Mouse (Mus musculus): Measurements from ENCODE around the gene Adprm. TPM values are rescaled to one million over a fixed set of nuclear protein-coding genes. Genes with fewer than 3 reads are reported as not detected.
"Not testable (repeated sequence)": the region's sequence is repeated elsewhere in the genome, so short reads cannot be mapped to it uniquely, and the experiment has no call there.

Adprm gene
- total RNA-seq, 2 experiments from 2014 or later: 6.5 to 8.2 TPM

DNA sequence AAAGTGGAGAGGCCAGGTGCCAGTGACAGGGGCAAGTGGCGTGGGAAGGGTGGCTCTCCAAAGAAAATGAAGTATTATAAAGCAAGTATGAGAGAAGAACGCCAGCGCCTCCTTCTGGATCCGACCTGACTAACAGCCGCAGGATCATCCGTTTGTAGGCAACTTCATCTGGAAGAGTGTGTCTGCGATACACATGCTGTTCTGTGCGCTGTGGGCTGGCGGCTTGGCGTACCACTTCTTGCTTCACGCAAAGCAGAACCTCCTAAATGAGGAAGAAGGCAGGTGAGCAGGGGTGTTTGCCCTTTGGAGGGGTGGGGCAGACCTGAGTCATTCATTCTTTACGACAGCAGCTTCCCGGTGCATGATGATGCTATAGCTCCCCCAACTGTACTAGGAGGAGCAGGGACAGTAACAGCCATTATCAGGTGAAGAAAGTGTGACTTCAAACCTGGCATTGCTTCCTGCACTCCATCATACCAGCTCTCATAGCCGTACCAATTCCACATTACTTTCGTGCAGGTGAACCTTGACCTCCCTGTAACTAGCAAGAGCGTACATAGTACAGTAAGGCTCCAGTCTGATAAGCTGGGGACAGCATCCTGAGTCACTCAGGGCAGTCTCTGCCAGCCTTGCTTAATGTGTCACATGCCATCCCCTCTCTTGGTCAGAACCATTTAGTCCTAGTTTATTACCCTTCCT is 21.3 kb downstream of the Adprm start:
- DNase-seq: no peak
- intact Hi-C loops (cut with DNase I): no loop called here

DNA sequence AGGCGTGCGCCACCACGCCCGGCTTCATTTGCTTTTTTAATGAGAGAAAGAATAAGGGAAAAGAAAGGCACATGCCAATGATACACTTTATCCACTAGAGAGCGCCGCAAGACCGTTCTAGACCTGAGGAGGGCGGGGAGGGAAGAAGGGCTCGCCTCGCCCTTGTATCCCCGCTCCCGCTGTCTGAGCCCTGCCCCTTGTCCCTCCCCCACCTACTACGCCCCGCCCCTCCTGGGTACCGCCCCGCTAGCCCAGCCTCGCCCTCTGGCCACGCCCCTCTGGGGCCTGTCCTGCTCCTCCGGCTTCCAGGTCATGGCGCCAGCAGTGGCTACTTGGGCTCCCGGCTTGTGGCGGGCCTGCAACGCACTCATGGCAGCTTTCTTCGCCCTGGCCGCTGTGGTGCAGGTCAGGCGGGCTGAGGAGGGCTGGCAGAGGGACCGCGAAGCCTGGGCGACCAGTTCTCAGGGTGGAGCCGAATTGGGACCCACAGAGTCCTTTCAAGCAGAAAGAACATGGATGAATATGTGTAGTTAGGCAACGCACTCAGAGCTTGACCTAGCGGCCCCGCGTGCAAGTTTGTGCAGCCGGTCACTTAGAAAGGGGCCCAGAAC is 27.4 kb downstream of the Adprm start, which contains the start of gene Tmem220:
Tmem220 (plus strand) TSS at position 288 of the 611 bp plus-strand sequence.
- intact Hi-C loops (cut with DNase I): loop anchor here (2.0 kb wide), 1 partner anchor 28 kb away; the partner anchor contains the start of genes Adprm and Sco1
- DNase-seq: peak; percentile 91 to 94

DNA sequence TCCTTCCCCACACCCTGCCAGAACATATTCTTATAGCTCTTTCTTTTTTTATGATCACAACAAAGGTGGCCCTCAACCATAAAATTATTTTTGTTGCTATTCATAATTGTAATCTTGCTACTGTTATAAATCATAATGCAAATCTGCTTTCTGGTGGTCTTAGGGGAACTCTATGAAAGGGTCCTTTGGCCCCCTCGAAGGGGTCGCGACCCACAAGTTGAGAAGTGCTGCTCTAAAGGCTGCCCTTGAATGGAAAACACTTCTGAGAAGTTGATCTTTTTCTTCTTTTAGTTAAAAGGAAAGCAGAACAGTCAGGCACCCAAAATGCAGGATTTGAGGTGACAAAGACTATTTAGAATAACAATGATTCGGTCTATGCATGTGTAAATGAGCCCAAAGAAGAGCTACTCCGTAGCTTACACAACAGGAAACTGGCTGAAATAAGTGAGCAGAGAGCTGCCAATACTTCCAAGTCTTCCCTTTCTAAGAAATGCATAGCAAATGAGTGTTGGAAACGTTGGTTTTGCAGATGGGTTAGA is 28.5 kb downstream of the Adprm start:
- intact Hi-C loops (cut with DNase I): loop anchor here (2.0 kb wide), 1 partner anchor 29 kb away; the partner anchor contains the start of genes Adprm and Sco1
- DNase-seq: no peak

DNA sequence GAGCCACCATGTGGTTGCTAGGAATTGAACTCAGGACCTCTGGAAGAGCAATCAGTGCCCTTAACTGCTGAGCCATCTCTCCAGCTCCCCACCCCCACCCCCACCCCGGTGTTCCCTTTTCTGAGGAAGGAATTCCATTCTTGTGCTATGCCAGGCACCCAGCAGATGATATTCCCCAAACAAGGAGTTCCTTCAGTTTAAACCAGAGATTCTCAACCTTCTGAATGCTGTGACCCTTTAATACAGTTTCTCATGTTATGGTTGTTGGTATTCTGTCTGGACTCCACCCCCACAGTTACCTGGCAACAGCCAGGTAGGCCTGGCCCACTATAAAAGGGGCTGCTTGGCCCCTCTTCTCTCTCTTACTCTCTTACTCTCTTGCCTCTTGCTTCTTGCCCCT is 29.2 kb downstream of the Adprm start:
- DNase-seq; intact Hi-C loops (cut with DNase I): not testable (repeated sequence)

DNA sequence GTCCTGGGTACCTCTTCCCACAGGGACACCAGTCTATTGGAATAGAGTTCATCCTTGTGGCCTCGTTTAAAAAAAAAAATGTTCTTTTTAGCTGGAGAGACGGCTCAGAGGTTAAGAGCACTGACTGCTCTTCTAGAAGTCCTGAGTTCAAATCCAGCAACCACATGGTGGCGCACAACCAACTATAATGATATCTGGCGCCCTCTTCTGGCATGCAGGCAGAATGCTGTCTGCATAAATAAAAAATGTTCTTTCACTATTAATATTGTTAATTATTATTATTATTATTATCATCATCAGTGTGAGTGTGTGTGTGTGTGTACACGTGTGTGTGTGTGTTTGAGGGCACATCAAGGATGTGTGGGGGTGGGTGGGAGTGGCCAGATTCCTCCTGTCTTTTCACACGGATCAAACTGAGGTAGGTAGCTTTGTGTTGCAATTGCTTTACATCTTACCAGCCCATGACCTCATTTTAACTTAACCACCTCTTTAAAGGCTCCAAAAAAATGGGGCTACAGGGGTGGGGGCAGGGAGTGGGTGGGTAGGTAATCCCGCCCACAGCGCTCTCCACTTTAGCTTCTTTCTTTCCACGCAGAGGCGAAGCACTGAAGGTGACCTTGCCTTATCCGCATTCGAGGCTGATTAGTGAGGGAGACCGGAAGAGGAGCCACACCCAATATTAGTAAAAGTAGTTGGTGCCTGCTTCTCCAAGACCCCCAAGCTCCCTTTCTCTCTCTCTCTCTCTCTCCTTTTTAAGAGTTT is 29.9 kb downstream of the Adprm start:
- DNase-seq: no peak
- intact Hi-C loops (cut with DNase I): no loop called here

DNA sequence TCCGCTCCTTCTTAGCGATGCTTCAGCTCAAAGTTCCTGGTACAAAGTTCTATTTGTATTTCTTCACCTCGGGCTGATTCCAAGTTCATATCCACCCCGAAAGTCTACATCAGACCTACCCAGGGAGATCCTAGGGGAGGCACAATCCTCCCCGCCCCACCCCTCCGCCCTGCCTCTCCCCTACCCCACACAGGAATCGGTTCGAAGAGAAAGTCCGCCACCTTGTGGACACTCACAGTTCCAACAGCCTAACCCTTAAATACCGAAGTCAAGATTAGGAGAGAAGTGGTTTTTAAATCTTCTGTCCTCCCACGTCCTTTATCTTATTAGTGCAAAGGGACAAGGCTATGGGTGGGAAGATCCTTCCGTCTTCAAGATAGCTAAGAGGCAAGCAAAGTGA is 31.4 kb downstream of the Adprm start:
- DNase-seq: peak; percentile 32 to 52

DNA sequence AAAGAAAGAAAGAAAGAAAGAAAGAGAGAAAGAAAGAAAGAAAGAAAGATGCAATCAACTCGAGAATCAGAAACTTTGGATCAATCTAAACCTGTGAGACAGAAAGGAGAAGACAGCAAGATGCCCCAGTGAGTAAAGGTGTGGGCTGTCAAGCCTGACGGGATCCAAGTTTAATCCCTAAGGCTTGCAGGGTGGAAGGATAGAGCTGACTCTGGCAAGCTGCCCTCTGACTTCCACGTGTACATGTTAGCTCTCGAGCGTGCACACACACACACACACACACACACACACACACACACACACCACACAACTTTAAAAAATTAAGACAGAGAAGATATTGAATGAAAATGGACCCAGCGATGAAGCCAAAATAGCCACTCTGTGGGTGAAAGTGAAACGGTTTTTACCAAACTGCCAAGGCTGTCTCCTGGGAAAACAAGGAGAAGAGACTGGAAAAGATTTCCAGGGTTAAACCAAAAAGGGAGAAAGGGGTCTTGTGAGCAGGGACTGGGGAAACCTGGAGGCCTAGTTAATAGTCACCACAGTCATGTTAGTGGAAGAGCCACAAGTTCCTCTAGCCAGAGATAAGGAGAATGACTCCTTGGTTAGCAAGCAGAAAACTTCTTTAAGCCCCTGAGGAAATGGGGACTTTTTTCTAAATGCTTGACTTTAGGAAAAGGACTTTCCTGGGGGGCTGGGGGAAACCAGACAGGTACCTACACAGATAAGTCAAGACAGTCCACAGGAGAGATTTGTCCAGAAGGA is 32.5 kb downstream of the Adprm start:
- DNase-seq: no peak
- intact Hi-C loops (cut with DNase I): no loop called here

More for the DNA sequence above, 31.4 kb downstream of the Adprm start:
- intact Hi-C loops (cut with DNase I): no loop called here

DNA sequence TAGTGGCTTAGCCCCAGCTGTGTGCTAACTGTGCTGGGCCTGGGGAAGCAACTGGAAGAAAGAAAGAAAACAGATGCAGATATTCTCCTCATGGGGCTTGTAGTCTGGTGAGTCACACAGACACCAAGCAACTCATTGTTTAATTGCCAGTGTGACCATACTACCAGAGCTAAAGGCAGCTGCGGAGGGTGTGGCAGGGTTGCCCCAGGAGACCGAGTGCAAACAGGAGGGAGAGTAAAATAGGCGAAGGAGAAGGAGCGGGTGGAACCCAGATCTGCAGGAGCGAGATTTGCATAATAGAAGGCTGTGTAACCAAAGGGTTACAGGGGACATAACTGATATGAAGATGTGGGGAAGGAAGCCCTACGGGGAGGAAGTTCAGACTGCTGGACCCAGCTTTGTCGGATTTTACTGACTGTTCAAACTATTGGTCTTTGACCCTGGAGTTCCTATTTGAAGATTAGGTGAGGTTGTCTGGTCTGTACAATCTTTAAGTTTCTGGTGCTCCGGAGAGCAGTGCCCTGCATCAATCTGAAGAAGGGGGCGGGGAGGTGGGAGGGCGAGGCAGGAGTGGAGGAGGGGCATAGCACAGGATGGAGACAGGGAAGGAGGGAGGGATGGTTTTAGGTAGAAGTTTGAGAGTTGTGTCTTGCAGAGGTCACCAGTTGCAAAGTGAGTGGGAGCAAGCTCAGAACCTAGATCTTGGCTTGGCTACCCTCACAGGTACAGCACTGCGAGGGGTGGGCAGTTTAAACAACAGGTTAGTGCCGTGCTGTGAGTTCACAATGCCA is 34.4 kb downstream of the Adprm start:
- DNase-seq: peak in 1 of 2 experiments; percentile 20
- intact Hi-C loops (cut with DNase I): loop anchor here (2.0 kb wide), 1 partner anchor 111 kb away; no protein-coding TSS in a partner anchor

DNA sequence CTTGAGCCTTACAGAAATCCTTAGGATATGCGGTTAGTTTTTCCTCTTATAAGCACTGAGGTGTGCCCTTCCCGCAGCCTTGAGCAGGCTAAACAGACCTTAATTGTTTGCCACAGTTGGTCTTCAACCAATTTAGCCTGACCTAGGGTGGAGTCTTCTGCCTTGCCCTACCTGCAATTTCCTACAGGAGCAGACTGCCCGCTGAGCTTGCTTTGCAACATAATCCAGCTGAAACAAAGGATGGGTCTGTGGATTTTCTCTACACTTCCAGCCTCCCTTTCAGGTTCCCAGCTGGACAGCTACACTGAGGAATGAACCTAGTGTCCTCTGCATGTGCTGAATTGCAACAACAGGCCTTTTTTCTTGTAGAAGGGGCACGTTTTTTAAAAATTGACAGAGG is 40.8 kb downstream of the Adprm start:
- DNase-seq: no peak
- intact Hi-C loops (cut with DNase I): no loop called here

DNA sequence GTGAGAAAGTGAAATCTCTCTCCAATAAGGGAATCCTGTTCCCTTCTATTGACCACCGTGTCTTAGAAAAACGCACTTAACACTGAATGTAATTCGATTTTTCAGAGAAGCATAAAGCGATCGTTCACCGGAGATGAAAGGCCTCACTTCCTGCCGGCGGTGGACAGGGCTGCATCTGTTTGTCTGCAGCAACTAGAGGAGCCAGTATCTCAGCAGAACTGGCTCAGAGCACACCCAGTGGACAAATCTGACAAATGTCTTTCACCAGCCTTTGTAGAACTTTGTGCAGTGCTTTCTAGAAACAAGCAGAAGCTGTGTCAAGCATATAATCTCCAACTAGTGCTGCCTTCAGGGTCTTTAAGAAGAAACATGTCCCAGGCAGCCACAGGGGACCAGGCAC is 42.0 kb downstream of the Adprm start:
- intact Hi-C loops (cut with DNase I): no loop called here
- no peak for DNase-seq

DNA sequence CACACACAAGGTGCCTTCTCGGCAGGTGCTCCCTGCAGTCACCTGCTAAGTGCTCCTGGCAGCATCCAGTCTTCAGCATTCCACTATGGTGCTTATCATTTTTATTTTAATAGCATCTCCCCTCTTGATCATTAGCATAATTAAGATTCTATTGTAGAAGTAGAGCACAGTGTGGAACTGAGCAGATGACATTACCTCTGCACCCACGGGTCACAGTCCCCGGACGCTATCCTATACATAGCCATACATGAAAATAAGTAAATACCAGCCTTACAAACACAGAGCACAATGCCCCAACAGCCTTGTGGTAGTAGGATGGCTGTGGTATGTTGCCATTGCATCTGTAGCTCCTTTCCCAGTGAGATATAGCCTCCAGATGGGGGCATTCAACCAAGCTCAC is 43.9 kb downstream of the Adprm start:
- no peak for DNase-seq
- intact Hi-C loops (cut with DNase I): no loop called here

DNA sequence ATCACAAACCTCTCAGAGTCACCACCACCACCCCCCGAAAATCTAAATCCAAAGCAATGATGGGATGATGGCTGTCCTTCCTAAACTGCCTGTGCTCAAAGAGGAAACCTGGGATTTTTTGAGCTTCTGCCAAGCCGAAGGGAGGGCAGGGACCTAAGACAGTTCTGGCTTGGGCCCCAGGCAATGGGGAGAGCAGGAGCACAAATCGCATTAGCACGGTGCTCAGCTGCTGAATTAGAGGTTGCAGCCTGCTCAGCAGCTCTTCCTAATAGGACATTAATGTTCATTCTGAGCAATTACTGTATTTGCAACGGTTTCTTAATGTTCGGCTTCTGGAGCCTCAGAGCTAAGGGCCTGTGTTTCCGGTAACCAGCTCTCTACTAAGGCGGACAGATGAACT is 44.4 kb downstream of the Adprm start:
- intact Hi-C loops (cut with DNase I): no loop called here

DNA sequence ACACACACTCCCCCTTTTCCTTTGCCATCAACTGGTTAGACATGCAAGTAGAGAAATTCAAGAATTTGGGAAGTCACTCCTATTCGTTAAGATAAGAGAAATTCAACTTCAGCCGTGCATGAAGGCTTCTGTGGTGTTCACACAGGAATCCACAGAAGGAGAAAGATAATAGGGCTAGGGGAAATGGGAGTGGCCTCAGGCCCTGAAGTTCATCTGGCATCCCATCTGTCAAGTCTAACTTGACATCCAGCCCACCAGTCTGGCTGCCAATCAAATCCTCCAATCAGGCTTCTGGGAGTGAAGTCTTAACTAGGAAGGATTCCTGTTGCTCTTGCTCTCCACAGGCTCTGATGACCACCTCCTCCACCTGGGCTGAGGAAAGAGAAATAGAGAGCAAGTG is 49.5 kb downstream of the Adprm start:
- intact Hi-C loops (cut with DNase I): no loop called here
- DNase-seq: no peak

More for the DNA sequence above, 44.4 kb downstream of the Adprm start:
- DNase-seq: no peak

DNA sequence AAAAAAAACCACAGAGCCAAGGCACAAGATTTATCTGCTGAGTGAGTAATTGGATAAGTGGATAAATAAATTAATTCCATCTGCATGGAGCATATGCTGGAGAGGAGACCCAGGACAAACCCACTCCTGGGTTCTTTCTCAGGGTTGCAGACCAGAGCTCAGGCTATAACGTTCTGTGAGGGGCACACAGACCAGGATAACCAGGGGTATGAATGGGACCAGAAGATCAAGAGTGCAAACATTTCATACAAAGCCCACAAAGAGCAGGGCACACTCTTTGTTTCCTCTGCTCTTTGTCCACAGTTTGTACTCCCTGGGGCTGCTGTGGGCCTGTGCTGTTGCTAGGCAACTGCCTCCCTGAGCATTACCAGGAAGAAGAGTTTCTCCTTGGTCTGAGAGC is 50.7 kb downstream of the Adprm start:
- DNase-seq: no peak

DNA sequence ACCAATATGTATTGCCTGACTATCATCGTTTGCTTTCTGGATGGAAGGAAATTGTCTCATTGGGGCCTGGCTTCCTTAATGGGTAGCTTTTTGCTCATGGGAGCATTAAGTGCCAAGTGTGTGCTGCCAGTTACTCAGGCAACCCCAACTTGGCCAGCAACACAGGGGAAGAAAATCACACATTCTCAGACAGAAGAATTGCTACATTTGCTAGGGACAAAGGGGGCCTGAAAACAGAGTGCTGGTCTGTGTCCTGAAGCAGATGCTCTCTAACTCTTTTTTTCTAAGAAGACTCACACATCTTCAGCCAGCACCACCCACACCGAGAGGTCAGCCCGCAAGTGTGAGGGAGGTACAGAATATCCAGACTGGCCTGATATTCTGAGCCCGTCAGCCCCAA is 51.7 kb downstream of the Adprm start:
- DNase-seq: no peak

More for the DNA sequence above, 50.7 kb downstream of the Adprm start:
- intact Hi-C loops (cut with DNase I): no loop called here

DNA sequence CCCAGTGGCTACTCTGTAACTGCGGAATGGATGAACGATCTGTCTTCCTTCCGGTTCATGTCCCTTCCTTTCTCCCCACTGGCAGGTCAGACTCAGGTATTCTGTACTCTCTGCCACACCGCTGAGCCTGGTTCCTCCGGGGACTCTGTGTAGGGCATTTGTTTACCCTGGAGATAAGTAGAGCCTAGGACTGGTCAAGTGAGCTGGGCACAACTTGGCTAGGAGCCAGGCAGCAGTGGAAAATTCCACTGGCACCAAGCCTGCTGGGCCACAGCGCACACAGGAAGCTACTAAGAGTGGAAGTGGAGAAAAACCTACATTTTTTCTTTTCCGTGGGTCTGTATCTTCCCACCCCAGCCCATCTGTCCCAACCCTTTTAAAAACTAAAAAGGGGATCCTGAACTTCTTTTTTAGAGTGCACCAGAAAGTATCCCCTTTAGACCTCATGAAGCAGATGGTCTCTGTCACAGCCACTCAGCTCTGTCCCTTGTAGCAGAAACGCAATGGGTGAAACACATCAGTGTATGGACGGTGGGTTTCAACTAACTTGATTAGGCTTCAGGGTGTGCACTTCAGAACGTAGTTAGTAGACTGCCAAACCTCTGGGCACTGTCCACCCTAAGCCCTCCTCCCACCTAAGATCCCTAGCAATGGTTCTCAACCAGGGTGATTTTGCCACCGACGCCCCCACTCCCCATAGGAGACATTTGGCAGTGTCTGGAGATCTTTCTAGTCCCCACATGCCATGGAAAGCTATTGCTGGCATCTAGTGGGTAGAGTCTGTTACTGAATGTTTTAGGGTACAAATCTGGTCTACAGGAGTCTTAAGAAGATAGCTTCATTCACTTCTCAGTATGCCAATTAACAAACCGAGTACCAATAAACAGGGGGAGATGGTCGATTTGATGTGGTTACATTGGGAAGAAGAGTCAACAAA is 53.7 kb downstream of the Adprm start:
- no peak for DNase-seq
- intact Hi-C loops (cut with DNase I): no loop called here

More for the DNA sequence above, 51.7 kb downstream of the Adprm start:
- intact Hi-C loops (cut with DNase I): no loop called here

DNA sequence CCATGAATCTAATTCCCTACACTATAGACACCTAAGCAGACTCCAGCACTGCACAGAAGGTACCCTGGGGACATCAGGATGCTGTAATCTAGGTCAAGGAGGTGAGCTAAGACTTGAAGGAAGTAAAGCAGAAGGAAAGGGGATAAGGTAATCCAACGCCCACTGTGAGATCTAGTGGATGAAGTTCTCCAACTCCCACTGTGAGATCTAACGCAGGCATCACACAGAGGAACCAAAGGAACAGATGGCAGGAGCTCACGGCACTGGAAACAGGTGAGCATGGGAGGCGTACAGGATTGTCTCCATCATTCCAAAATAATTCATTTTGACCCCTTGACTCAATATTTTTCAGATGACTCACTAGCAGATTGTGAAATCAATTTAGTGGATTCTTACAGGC is 55.9 kb downstream of the Adprm start:
- intact Hi-C loops (cut with DNase I): no loop called here
- DNase-seq: no peak

DNA sequence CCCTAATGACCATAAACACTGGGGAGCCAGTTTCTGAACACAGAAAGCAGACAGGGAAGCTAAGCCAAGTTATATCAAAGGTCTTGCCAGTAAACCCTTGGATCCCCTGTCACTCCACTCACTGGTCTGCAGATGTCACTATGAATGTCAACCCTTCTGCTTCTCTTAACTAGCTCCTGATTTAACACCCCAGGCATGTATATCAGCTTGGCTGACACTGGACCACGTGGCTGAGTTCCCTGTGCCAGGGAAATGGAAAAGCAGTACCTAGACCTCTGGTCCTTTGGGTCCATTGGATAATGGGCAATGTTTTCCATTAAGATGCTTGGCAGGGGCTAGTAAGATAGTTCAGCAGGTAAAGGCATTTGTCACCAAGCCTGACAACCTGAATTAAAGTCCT is 58.7 kb downstream of the Adprm start:
- no peak for DNase-seq
- intact Hi-C loops (cut with DNase I): no loop called here
